Mouse (Mus musculus) heart, postnatal 0 days (tissue): ENCODE data around the gene Ank2.

Experiments
- CTCF ChIP-seq: IDR thresholded peaks from 2 replicates; pipeline ENCODE4 v1.5.1; 2016; ENCODE audit warnings: antibody characterized with exemption, control low read depth, low read depth
- EP300 ChIP-seq: IDR thresholded peaks from 2 replicates; pipeline ENCODE4 v1.6.1; 2016; ENCODE audit warnings: antibody characterized with exemption, low read depth

DNA sequence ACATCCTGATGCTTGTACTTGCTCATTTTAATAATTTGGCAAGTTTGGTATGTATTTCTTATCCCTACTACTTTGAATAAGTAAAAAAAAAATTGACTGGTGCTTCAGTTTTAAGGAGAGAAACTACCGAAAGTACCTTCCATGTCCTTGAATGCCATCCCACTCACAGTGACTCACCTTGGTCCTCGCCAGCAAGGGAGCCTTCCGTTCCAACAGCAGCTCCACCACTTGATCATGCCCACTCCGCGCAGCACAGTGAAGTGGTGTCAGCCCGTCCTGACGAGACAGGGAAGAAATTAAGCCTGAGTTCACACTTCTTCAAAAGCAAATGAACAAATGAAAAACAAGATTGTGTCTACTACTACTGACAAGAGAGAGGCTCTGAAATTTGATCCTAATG lies 460.6 kb downstream of the Ank2 start:
- no peak for TF ChIP-seq CTCF
- TF ChIP-seq EP300: no peak
